Mouse (Mus musculus) CD4-positive helper T cell, adult 2 months (primary cell): ENCODE measurements around the gene Ccl9.

Experiments
- DNase-seq: peaks from one replicate; pipeline ENCODE4 v3.0.0-alpha.2; 2012; ENCODE audit warnings: low read depth, missing footprints, low spot score

Ccl9 gene

DNA sequence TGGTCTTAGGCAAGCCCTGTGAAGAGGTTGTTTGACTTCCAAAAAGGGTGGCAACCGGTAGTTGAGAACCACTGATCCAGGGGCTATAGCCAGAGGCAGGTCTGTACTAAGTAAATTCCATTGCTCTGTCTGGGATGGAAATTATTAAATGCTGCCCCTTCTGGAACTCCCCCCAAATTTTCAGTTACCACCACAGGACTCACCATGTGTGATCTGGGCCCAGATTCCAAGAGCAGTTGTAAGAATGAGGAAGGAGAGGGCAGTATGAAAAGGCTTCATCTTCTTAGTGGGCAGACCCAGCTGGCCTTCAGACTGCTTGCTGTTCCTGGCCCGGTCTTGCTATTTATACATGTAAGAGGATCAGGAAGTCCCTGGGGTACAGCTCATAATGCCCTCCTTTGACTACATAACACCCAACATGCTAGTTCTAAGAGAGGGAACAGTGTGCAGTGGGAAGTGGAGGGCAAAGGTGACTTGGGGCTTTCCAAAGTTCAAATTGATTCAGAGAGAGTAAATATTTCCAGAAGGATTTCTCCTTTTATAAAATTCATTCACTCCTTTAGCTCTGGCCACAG, at the start of gene Ccl9:
Ccl9 (minus strand) TSS at position 451 of the 575 bp plus-strand sequence.
- DNase-seq = no peak

GRCm38 (mm10) chr11:83623586-83623985, 45.1 kb upstream of the Ccl9 start:
- no peak for DNase-seq

DNA sequence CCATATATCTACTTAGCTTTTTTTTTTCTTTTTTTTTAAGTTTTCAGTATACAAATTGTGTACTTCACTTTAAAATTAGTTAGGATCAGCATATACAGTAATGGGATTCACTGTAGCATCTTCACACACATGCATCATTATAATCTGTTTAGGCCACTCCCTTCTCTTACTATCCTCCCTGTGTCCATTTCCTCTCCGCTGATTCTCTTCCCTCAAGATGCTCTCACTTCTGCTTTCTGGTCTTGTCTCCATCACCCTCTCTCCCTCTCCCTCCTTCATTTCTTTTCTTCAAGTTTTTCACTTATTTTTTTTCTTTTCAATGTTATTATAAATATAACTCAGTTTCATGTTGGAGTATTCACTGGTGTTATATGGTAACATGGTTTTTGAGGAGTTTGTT, 40.6 kb upstream of the Ccl9 start:
- DNase-seq = no peak

GRCm38 (mm10) chr11:83618238-83618637, 39.8 kb upstream of the Ccl9 start:
- DNase-seq = no peak

- DNase-seq = no peak
Measured at GRCm38 (mm10) chr11:83616586-83616985, 38.1 kb upstream of the Ccl9 start.

GRCm38 (mm10) chr11:83610900-83611299, 32.5 kb upstream of the Ccl9 start:
- no peak for DNase-seq

- no peak for DNase-seq
Measured at GRCm38 (mm10) chr11:83606396-83606795, 28.0 kb upstream of the Ccl9 start.

- no peak for DNase-seq
Measured at GRCm38 (mm10) chr11:83605535-83605934, 27.1 kb upstream of the Ccl9 start.

DNA sequence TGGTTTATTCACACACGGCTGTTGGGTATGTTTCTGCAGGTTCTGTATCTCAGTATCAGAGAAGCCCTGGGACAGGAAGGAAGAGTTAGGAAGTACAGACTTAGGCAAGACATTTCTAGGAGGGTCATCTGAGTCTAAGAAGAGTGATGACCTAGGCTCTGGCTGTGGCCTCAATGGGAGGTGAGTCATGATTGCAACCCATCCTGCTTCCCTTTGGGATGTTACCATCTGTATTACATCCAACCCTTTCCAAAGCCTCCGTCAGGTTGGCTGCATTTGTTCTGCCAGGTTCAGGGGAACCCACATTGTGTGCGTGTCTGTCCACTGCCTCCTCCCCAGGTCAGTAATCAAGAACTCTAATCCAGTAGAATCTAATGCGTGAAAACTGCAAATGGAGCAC, 26.3 kb upstream of the Ccl9 start:
- DNase-seq = no peak

DNA sequence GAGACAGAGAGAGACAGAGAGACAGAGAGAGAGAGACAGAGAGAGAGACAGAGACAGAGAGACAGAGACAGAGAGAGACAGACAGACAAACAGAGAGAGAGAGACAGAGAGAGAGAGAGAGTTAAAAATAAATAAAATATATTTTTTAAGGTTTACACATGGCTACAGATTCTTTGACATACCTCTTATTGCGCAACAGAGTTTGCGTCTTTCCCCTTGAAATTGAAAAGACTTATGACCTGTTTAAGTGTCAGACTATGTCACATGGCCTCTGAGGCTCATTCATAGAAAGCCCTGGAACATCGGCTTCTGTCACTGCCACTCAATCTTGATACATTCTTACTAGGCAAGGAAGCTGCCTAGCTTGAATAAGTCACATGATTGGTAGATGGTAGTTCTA, 25.0 kb upstream of the Ccl9 start:
- no peak for DNase-seq

DNA sequence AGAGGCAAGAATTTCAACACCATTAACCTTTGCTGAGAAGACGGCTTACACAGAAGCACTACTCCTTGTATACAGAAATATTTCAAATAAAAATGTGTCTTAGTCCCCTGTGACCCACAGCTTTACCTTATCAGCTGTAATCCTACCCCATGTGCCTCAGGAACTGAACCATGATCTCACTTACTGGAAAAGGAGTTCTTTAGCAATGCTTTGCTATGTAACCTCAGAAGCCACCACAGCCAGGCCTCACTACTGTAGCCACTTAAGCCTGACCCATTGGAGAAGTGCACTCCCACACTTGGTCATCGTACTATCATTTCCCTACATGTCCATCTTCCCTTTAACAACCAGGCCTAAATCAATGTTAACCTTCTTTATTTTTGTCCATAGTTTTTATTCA, 22.1 kb upstream of the Ccl9 start:
- DNase-seq = no peak

- no peak for DNase-seq
Measured at GRCm38 (mm10) chr11:83598991-83599390, 20.6 kb upstream of the Ccl9 start.

DNA sequence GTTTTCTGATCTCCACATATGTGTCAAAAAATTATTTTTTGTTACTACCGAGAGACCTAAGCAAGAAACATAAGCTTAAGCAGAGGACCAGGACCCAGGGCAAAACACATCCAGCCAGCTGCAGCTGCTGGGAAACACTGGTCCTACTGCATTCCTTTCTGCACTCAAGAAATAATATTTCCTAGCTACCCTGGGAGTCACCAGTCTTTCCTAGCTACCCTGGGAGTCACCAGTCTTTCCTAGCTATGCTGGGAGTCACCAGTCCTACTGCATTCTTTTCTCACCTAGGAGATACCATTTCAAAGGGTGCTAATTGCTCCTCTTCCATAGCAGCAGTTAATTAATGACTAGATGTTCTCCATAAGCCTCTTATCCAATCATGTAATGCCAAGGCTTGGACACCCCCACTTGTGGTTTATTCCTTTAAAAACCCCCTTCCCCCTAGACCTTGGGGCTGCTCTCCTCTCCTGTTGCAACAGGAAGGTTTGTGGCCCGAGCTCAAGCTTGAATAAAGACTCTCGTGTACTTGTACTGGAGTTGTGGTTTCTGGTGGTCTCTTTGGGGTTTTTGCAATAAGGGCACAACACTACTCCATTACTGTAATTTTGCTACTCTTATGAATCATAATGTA, 19.9 kb upstream of the Ccl9 start:
- no peak for DNase-seq

- DNase-seq = no peak
Measured at GRCm38 (mm10) chr11:83597796-83598195, 19.4 kb upstream of the Ccl9 start.

DNA sequence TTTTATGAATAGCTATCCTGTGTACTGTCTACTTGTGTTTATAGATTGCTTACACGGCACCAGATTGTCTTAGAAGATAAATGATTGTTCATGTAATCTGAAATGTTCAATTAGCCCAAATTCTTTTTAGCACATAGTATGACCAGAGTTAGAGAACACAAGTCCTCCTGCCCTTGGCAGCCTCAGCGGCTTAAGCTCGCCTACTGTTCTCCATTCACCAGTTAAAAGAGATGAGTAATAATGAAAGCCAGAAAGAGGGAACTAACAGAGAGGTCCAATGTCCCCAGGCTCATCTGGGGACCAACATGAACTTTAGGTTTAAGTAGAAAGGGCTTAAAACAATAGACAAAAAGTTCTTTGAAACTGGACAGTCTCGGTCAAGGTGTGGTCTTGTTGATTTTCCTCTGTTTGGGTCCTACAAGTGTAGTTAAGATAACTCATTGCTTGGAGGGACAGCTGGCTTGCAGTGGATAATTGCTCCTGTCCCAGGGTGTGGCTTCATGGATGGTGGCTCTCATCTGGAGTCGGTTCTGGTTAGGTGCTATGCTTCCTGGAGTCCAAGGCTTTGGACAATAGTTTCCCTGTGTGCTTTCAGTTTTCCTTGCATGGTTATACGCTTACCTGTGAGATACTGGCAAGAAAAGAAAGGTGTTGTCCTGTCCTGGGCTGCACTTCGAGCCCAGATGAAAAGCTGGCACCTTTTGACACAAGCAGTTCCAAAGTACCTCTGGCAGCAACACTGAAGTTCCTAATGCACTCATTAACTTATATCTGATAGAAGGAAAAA, 17.4 kb upstream of the Ccl9 start:
- no peak for DNase-seq

- DNase-seq = no peak
Measured at GRCm38 (mm10) chr11:83593453-83593852, 15.0 kb upstream of the Ccl9 start.

DNA sequence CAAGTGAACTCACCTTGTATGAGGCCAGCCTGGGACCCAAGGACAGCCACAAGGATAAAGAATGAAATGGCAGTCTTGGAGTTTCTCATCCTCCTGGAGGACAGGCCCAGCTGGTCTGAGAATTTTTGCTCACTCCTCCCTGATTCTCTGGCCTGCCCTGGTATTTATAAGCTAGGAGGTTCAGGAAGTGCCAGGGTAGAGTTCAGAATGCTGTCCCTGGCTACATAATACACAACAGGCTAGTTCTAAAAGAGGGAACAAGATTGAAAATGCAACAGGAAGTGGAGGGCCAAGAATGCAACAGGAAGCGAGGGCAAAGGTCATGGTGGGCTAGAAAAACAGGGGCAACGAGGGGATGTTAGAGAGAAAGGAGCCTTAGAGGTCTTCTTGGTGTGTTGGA, 14.4 kb upstream of the Ccl9 start, which contains the start of gene Ccl6:
Ccl6 (minus strand) TSS at position 235 of the 400 bp plus-strand sequence.
- DNase-seq = no peak

GRCm38 (mm10) chr11:83584232-83584631, 5.8 kb upstream of the Ccl9 start:
- DNase-seq = no peak

DNA sequence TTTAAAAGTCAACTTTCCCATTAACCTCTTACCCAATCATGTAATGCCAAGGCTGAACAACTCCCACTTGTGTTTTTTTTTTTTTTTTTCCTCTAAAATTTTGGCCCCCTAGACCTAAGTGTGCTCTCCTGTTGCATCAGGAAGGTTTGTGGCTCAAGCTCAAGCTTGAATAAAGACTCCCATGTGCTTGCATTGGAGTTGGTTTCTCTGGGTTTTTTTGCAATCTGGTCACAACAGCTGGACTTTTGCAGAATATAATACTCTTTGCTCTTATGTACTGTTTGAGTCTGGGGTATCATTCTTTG, 5.0 kb upstream of the Ccl9 start:
- DNase-seq = no peak

- DNase-seq = no peak
Measured at GRCm38 (mm10) chr11:83582626-83583449, 4.4 kb upstream of the Ccl9 start.

DNA sequence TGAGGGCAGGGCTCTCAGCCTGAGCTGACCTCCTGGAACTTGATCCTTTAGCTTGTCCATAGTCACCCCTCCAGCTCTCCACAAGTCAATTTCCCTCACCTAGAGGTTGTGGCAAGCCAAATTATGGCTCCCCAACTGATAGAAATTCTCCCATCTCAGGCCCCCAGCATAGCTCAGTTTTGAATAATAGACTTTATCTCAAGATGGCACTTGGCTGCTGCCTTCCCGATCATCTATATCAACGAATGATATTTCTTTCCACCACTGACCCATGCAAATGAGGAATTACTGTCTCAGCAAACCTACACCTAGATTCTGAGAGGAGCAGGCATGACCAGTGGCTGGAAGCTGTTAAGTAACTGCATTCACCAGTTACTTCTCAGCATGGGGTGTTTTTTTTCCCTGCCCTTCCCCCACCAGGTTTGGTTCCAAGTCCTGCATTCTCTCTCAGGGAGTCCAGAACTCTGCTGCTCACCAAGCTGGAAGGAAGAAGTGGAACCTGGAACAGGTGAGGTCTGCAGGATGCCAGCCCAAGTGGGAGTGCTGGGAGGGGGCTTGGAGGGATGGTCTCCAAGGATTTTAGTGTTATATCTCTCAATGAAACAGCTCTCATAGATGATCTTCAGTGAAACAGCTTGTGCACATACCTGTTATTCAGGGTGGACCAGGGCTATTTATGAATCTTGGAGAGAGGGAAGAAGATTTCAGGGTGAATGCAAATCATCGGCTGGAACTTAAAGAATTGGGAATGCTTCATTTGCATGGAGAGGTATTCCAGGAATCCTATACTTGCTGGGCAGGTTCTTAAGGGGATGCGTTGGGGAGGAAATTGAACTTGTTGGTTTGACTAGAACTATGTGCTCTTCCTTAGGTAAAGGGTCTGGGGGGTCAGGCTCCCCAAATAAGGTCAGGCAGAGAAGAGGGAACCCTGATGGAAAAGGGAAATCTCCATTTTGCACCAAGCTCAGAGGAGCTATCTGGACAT, 3.5 kb upstream of the Ccl9 start:
- no peak for DNase-seq
